Mouse (Mus musculus) heart, postnatal 4 days (tissue): Measurements from ENCODE around the gene Epop. TPM values are rescaled to one million over a fixed set of nuclear protein-coding genes. Genes with fewer than 3 reads are reported as not detected.

ENCODE experiments used
- DNase-seq: peaks from one replicate; pipeline ENCODE4 v3.0.0; 2021
- microRNA-seq, 2 experiments: library from miRNA; unstranded; fragments of <30 nt; microRNA quantifications; one replicate each; pipeline ENCODE4 v1.2.0; 2021 to 2022
- total RNA-seq, 2 experiments: library from RNA; stranded (reverse); gene quantifications; 2 replicates each; pipeline ENCODE4 v1.2.3; 2021

Epop gene
- total RNA-seq, 2 experiments from 2014 or later: 1.4 TPM

- no peak for DNase-seq
Observed at GRCm38 (mm10) chr11:97589216-97589615, 40.3 kb downstream of the Epop start.

GRCm38 (mm10) chr11:97585932-97586331 is 43.6 kb downstream of the Epop start:
- peak; percentile 32 for DNase-seq

DNA sequence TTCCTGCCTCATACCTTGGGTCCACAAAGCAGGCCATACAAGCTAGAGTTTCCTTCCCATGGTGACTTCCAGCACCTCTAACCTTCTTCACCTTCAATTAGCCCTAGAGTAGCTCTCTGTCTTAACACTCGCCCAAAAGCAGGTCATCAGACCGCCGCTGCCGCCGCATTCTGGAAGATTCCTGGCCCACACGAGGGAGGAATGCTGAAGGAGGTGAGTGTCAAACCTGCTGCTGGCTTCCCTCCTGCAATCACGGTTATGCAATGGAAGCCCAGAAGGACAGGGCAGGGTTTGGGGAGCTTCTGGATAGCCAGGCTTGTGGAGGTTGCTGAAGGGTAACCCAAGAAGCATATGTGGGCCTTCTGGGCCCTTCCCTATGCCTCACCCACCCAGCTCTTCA is 45.0 kb downstream of the Epop start:
- no peak for DNase-seq

DNA sequence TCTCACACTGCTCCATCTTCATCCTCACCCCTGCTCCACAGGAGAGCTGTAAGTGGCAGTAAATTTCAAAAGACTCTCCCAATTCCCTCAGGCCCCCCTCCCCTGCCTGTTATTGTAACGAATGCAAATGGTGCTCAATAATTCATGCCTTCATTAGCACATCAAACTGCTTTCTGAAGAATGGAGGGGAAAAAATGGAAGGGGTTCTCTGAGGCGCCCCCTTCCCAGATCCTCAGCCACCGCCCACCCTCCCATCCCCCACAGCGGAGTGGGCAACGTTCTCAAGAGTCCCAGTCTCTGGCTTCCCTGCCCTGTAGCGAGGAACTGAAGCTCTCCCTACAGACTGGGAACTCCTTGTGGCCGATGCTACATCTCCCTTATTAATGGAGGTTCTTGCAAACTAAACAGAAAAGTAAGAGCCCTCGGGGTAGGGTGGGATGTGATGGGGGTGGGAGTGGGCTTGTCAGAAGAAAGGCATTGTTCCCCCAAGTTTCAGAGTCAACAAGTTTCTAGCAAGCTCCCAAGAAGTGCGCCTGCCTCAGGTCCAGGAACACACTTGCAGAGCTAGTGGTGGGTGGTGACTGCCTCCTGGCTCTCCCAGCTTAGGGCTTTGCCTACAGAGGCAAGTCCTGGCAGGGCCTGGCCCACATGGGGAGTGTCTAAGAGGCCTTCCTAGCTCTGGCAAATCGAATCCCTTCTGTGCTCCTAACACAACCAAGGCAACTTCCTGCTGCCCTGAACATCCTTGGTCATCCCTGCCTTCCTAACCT is 50.2 kb downstream of the Epop start:
- DNase-seq: no peak

GRCm38 (mm10) chr11:97578286-97578685 is 51.2 kb downstream of the Epop start:
- DNase-seq: no peak

Small RNA genes lying within 50 kb of the gene (microRNA-seq; reads per million reads assigned to microRNA genes)
- gene Gm24158: 0.35 to 0.61 reads per million in 2 experiments
- gene Mir6927: 0.61 to 1.0 reads per million in 2 experiments

Other genes starting within 250 kb of the Epop start
- gene Arhgap23, start 214.2 kb downstream of the Epop start, total RNA-seq: 10 to 100 TPM; 51.0 to 52.3 TPM
- not detected for gene 4933428G20Rik, start 129.4 kb downstream of the Epop start, total RNA-seq
- gene Srcin1, start 53.5 kb downstream of the Epop start, total RNA-seq: under 1 TPM; 0.12 to 0.23 TPM
- gene Mllt6, start 33.7 kb upstream of the Epop start, total RNA-seq: 10 to 100 TPM; 50.2 to 51.1 TPM
- gene Cisd3, start 56.1 kb upstream of the Epop start, total RNA-seq: 10 to 100 TPM; 96.7 to 98.0 TPM
- gene Pcgf2, start 70.8 kb upstream of the Epop start, total RNA-seq: 10 to 100 TPM; 31.3 to 31.8 TPM
- 100 to 1,000 TPM; 186 to 196 TPM for gene Psmb3, start 73.7 kb upstream of the Epop start, total RNA-seq
- gene Pip4k2b, start 115.0 kb upstream of the Epop start, total RNA-seq: 10 to 100 TPM; 19.8 to 21.5 TPM
- gene Cwc25, start 136.9 kb upstream of the Epop start, total RNA-seq: 10 to 100 TPM; 10.8 to 11.7 TPM
- under 1 TPM in 1 of 2 experiments, not detected in 1; 0.45 TPM for gene 1700001P01Rik, start 146.2 kb upstream of the Epop start, total RNA-seq
- gene Rpl23, start 152.7 kb upstream of the Epop start, total RNA-seq: 100 to 1,000 TPM; 738 to 764 TPM
- gene Lasp1, start 169.3 kb upstream of the Epop start, total RNA-seq: 10 to 100 TPM; 73.3 to 74.4 TPM
- gene B230217C12Rik, start 211.1 kb upstream of the Epop start, total RNA-seq: under 1 TPM; 0.77 to 0.79 TPM